In genomic region chr6:4509395-4509794, GRCm38 (mm10) we compare ENCODE assay signal across 23 mouse cellular contexts. TPM values are rescaled to one million over a fixed set of nuclear protein-coding genes. Genes with fewer than 3 reads are reported as not detected.
A peak's percentile ranks its signal among the peaks of the same experiment; 100 is the strongest.
DNase-seq lines count a peak whose midpoint lies in the region; ATAC-seq and TF ChIP-seq lines count a peak whose summit lies in the region.
"Had no signal": no experiment of that assay in that cellular context is flagged by ENCODE, and none has a peak within 500 bp of the region (broad histone marks: within the 10 kb centered on the region; RNA-seq: fewer than 3 reads in every experiment).

No protein-coding gene starts in this region.

- intact Hi-C loops in heart, postnatal 10 days (cut with DNase I): loop anchor here (10.0 kb wide), 1 partner anchor 595 kb away; no protein-coding TSS in a partner anchor

- WGBS in heart, embryonic 13.5 days: 69% methylated on average over 4 of the region's 4 CpGs
- 70% methylated on average over 4 of the region's 4 CpGs for WGBS in stomach, embryonic 16.5 days
- 60% methylated on average over 4 of the region's 4 CpGs for WGBS in stomach, postnatal 0 days
- 68% methylated on average over 4 of the region's 4 CpGs for WGBS in embryonic facial prominence, embryonic 15.5 days
- WGBS in kidney, embryonic 15.5 days: 75% methylated on average over 4 of the region's 4 CpGs

- peaks cover 30% of the 10 kb centered on the region for H3K79me2 ChIP-seq in myocyte (ENCODE audit: control insufficient read depth, insufficient read depth)

- H3K36me3 ChIP-seq in heart, embryonic 13.5 days: peaks cover 18% of the 10 kb centered on the region; the same call in 1 of the 2 replicates
- peaks cover 8% of the 10 kb centered on the region for H3K36me3 ChIP-seq in stomach, embryonic 16.5 days (ENCODE audit: control insufficient read depth, insufficient read depth, low read length)
- H3K36me3 ChIP-seq in stomach, postnatal 0 days (ENCODE audit: control insufficient read depth, insufficient read depth, low read length): no peaks in the 10 kb centered on the region
- H3K36me3 ChIP-seq in embryonic facial prominence, embryonic 15.5 days: peaks cover 13% of the 10 kb centered on the region; the same call in 1 of the 2 replicates
- H3K36me3 ChIP-seq in myocyte (ENCODE audit: control insufficient read depth, insufficient read depth): peaks cover 44% of the 10 kb centered on the region
- H3K36me3 ChIP-seq in kidney, embryonic 15.5 days: peaks cover 8% of the 10 kb centered on the region
- H3K36me3 ChIP-seq: G1E; heart, embryonic 15.5 days; hindbrain, embryonic 15.5 days had no signal

- TF ChIP-seq POLR2A in myocyte (IDR thresholded peaks at IDR 0.05; ENCODE audit: insufficient read length, low read depth): no peak

- no peak overlapping the region for H3K9ac ChIP-seq in heart, embryonic 13.5 days
- H3K9ac ChIP-seq in stomach, embryonic 16.5 days (ENCODE audit: low read length): no peak overlapping the region
- H3K9ac ChIP-seq in stomach, postnatal 0 days (ENCODE audit: low read length): no peak overlapping the region
- no peak overlapping the region for H3K9ac ChIP-seq in embryonic facial prominence, embryonic 15.5 days
- no peak overlapping the region for H3K9ac ChIP-seq in kidney, embryonic 15.5 days
- H3K9ac ChIP-seq: forebrain, embryonic 13.5 days; forebrain, postnatal 0 days; heart, embryonic 15.5 days; hindbrain, embryonic 15.5 days had no signal

- no peak for DNase-seq in heart, postnatal 10 days
- DNase-seq in stomach, postnatal 0 days (ENCODE audit: low spot score): no peak
- DNase-seq in adrenal gland, postnatal 4 days (ENCODE audit: low spot score in 2 of 2): no peak
- DNase-seq: adrenal gland, adult 8-10 months; adrenal gland, postnatal 36 days; cerebellum, adult 11 months; cerebellum, adult 8-10 months; cerebellum, postnatal 25 days; forebrain, postnatal 0 days; gastrocnemius, postnatal 25 days; heart, adult 11 months; heart, postnatal 36 days had no signal

- H3K27me3 ChIP-seq in heart, embryonic 13.5 days (replicated peaks): no peaks in the 10 kb centered on the region
- H3K27me3 ChIP-seq in stomach, embryonic 16.5 days (ENCODE audit: control insufficient read depth, insufficient read depth, low read length): no peaks in the 10 kb centered on the region
- no peaks in the 10 kb centered on the region for H3K27me3 ChIP-seq in stomach, postnatal 0 days (ENCODE audit: control insufficient read depth, insufficient read depth, low read length)
- no peaks in the 10 kb centered on the region for H3K27me3 ChIP-seq in embryonic facial prominence, embryonic 15.5 days
- no peaks in the 10 kb centered on the region for H3K27me3 ChIP-seq in myocyte (ENCODE audit: control insufficient read depth, insufficient read depth, insufficient read length)
- no peaks in the 10 kb centered on the region for H3K27me3 ChIP-seq in kidney, embryonic 15.5 days

- no peak for TF ChIP-seq EP300 in stomach, postnatal 0 days (optimal IDR thresholded peaks at IDR 0.05)

- H3K4me2 ChIP-seq in heart, embryonic 13.5 days: 0 out of 2 replicates have a peak overlapping the region, but pooled peaks have one; percentile 18
- H3K4me2 ChIP-seq in stomach, embryonic 16.5 days (ENCODE audit: low read depth, low read length): no peak overlapping the region
- H3K4me2 ChIP-seq in stomach, postnatal 0 days (replicated peaks; ENCODE audit: low read depth): no peak overlapping the region
- H3K4me2 ChIP-seq in embryonic facial prominence, embryonic 15.5 days (replicated peaks): peak overlapping the region; percentile 35
- H3K4me2 ChIP-seq in myocyte (ENCODE audit: low read depth): peak overlapping the region; percentile 66
- H3K4me2 ChIP-seq in kidney, embryonic 15.5 days: no peak overlapping the region
- H3K4me2 ChIP-seq: forebrain, embryonic 13.5 days; hindbrain, embryonic 15.5 days had no signal

- no peak overlapping the region for H3ac ChIP-seq in myocyte (ENCODE audit: control insufficient read depth, insufficient read length)

- H3K4me3 ChIP-seq in heart, embryonic 13.5 days: no peak overlapping the region
- 0 out of 2 replicates have a peak overlapping the region, but pooled peaks have one; percentile 19 for H3K4me3 ChIP-seq in stomach, embryonic 16.5 days (replicated peaks; ENCODE audit: low read length)
- H3K4me3 ChIP-seq in stomach, postnatal 0 days (ENCODE audit: low read depth, low read length): no peak overlapping the region
- H3K4me3 ChIP-seq in embryonic facial prominence, embryonic 15.5 days (replicated peaks): no peak overlapping the region
- H3K4me3 ChIP-seq in myocyte: peak overlapping the region; percentile 55
- H3K4me3 ChIP-seq in kidney, embryonic 15.5 days (replicated peaks): no peak overlapping the region
- H3K4me3 ChIP-seq: forebrain, embryonic 13.5 days; heart, embryonic 15.5 days; hindbrain, embryonic 15.5 days had no signal

- no peak for ATAC-seq in heart, embryonic 13.5 days (ENCODE audit: extremely low read depth, insufficient number of reproducible peaks, low FRiP score, low TSS enrichment)
- no peak for ATAC-seq in stomach, embryonic 16.5 days (ENCODE audit: insufficient read depth, low FRiP score)
- no peak for ATAC-seq in stomach, postnatal 0 days (ENCODE audit: low FRiP score, low TSS enrichment)
- no peak for ATAC-seq in embryonic facial prominence, embryonic 15.5 days (ENCODE audit: insufficient number of reproducible peaks, low FRiP score, low TSS enrichment, low read depth)
- no peak for ATAC-seq in kidney, embryonic 15.5 days (replicated peaks; ENCODE audit: low FRiP score)
- ATAC-seq: CD4-positive, CD25-positive, alpha-beta regulatory T cell, adult 4 months; forebrain, embryonic 13.5 days; forebrain, postnatal 0 days; intestine, embryonic 16.5 days had no signal

- peaks cover 12% of the 10 kb centered on the region for H3K4me1 ChIP-seq in heart, embryonic 13.5 days
- H3K4me1 ChIP-seq in stomach, embryonic 16.5 days (ENCODE audit: control insufficient read depth, insufficient read depth, low read length): peaks cover 13% of the 10 kb centered on the region
- no peaks in the 10 kb centered on the region for H3K4me1 ChIP-seq in stomach, postnatal 0 days (replicated peaks; ENCODE audit: control insufficient read depth, insufficient read depth)
- H3K4me1 ChIP-seq in embryonic facial prominence, embryonic 15.5 days: peaks cover 13% of the 10 kb centered on the region
- H3K4me1 ChIP-seq in kidney, embryonic 15.5 days: peaks cover 11% of the 10 kb centered on the region

- no peak overlapping the region for H3K27ac ChIP-seq in heart, embryonic 13.5 days (replicated peaks)
- H3K27ac ChIP-seq in stomach, embryonic 16.5 days (ENCODE audit: low read length): no peak overlapping the region
- H3K27ac ChIP-seq in stomach, postnatal 0 days (replicated peaks): no peak overlapping the region
- H3K27ac ChIP-seq in embryonic facial prominence, embryonic 15.5 days (replicated peaks): no peak overlapping the region
- no peak overlapping the region for H3K27ac ChIP-seq in kidney, embryonic 15.5 days
- H3K27ac ChIP-seq: forebrain, embryonic 13.5 days; heart, embryonic 15.5 days; hindbrain, embryonic 15.5 days had no signal

- TF ChIP-seq CTCF in stomach, postnatal 0 days (IDR thresholded peaks at IDR 0.05; ENCODE audit: low read depth): no peak

- H3K9me3 ChIP-seq in heart, embryonic 13.5 days: no peaks in the 10 kb centered on the region
- no peaks in the 10 kb centered on the region for H3K9me3 ChIP-seq in stomach, embryonic 16.5 days (replicated peaks; ENCODE audit: control insufficient read depth, low read length)
- H3K9me3 ChIP-seq in stomach, postnatal 0 days (ENCODE audit: control insufficient read depth, low read length): no peaks in the 10 kb centered on the region
- no peaks in the 10 kb centered on the region for H3K9me3 ChIP-seq in embryonic facial prominence, embryonic 15.5 days (replicated peaks)
- H3K9me3 ChIP-seq in kidney, embryonic 15.5 days (replicated peaks): no peaks in the 10 kb centered on the region
- H3K9me3 ChIP-seq: forebrain, embryonic 13.5 days; G1E; heart, embryonic 15.5 days; hindbrain, embryonic 15.5 days had no signal

TF ChIP-seq in myocyte, 11 proteins besides CTCF, POLR2A, EP300 and RAD21:
- TF ChIP-seq USF1 (IDR thresholded peaks at IDR 0.05; ENCODE audit: low read depth) (peak; percentile 61), TCF3 (IDR thresholded peaks at IDR 0.05; ENCODE audit: insufficient read length, low read depth) (no peak), MAX (IDR thresholded peaks at IDR 0.05; ENCODE audit: low read depth) (no peak)

RNA-seq across cellular contexts. Expression of gene Col1a2, which starts 4.8 kb away (rescaled TPM):
- 253 and 328 TPM in 2 replicates for polyA plus RNA-seq in heart, embryonic 13.5 days (2015; fragmentation: Nextera tagmentation; extraction: Ambion mirVana)
- total RNA-seq in heart, postnatal 10 days (2021): 100 to 1,000 TPM; 594 to 659 TPM
- 1,169 and 1,212 TPM in 2 replicates for polyA plus RNA-seq in stomach, embryonic 16.5 days (2015; fragmentation: Nextera tagmentation; extraction: Ambion mirVana)
- polyA plus RNA-seq in stomach, postnatal 0 days (2015; fragmentation: Nextera tagmentation; extraction: Ambion mirVana): 488 and 504 TPM in 2 replicates
- polyA plus RNA-seq in embryonic facial prominence, embryonic 15.5 days (2015; fragmentation: Nextera tagmentation; extraction: Ambion mirVana): 2,269 and 2,307 TPM in 2 replicates
- 627 TPM for polyA plus RNA-seq in myocyte (2012; fragmentation: generic; extraction: Trizol)
- total RNA-seq in adrenal gland, postnatal 4 days (2021): 100 to 1,000 TPM; 705 to 818 TPM
- polyA plus RNA-seq in kidney, embryonic 15.5 days (2015; fragmentation: Nextera tagmentation; extraction: Ambion mirVana): 610 and 639 TPM in 2 replicates
- polyA plus RNA-seq: G1E had no signal

Comparison
In these comparisons a context has a peak if more than half of its experiments do, and no peak if none do; other contexts are left out.
1. H3K4me3 ChIP-seq: peak in stomach, embryonic 16.5 days (single experiment) and myocyte (single experiment); none in heart, embryonic 13.5 days (single experiment), stomach, postnatal 0 days (single experiment), embryonic facial prominence, embryonic 15.5 days (single experiment) and kidney, embryonic 15.5 days (single experiment).
2. H3K4me2 ChIP-seq: peak in heart, embryonic 13.5 days (single experiment), embryonic facial prominence, embryonic 15.5 days (single experiment) and myocyte (single experiment); none in stomach, embryonic 16.5 days (single experiment), stomach, postnatal 0 days (single experiment) and kidney, embryonic 15.5 days (single experiment).